24 mouse cellular contexts compared by ENCODE assay signal in the genomic region with DNA sequence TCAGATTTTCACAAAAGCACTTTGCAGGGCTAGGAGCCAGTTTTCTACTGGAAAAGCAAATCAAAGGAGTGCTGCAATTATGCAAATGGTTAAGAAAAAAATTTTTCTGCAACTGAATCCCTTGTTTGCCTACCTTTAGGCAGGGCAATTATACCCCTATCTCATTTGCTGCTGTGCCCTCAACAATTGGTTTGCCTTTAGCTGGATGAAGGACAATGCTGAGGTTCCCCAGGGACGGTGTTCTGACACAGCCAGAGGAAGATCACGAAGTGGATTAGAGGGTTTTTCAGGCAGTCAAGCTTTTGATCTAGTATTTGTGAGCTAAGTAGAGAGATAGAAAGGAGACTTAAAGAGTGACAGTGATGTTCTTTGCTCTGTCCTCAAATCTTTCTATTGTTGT.
DNase-seq lines count a peak whose midpoint lies in the region; ATAC-seq and TF ChIP-seq lines count a peak whose summit lies in the region.
"Had no signal": no experiment of that assay in that cellular context is flagged by ENCODE, and none has a peak within 500 bp of the region (broad histone marks: within the 10 kb centered on the region; RNA-seq: fewer than 3 reads in every experiment).

No protein-coding gene starts in this region.

- no peaks in the 10 kb centered on the region for H3K9me3 ChIP-seq in heart, embryonic 11.5 days (replicated peaks; ENCODE audit: control insufficient read depth, low read length)
- no peaks in the 10 kb centered on the region for H3K9me3 ChIP-seq in hindbrain, embryonic 15.5 days
- no peaks in the 10 kb centered on the region for H3K9me3 ChIP-seq in hindbrain, embryonic 16.5 days (ENCODE audit: control insufficient read depth, low read length)
- H3K9me3 ChIP-seq: embryonic facial prominence, embryonic 12.5 days; forebrain, embryonic 12.5 days; G1E; limb, embryonic 10.5 days; liver, embryonic 15.5 days; lung, embryonic 15.5 days; megakaryocyte, embryonic 14.5 days; neural tube, embryonic 12.5 days had no signal

- intact Hi-C loops in heart, postnatal 14 days (cut with DNase I) = no loop called here

- no peak for ATAC-seq in heart, embryonic 11.5 days (replicated peaks; ENCODE audit: insufficient number of reproducible peaks, low FRiP score, low TSS enrichment)
- ATAC-seq in hindbrain, embryonic 15.5 days (ENCODE audit: low FRiP score, low read depth) = no peak
- no peak for ATAC-seq in hindbrain, embryonic 16.5 days
- ATAC-seq in inflammation-experienced regulatory T-cells, adult 6 months = no peak
- ATAC-seq: Patski had no signal

- no peak overlapping the region for H3K9ac ChIP-seq in heart, embryonic 11.5 days (ENCODE audit: low read depth, low read length)
- no peak overlapping the region for H3K9ac ChIP-seq in hindbrain, embryonic 15.5 days
- H3K9ac ChIP-seq in hindbrain, embryonic 16.5 days (ENCODE audit: low read depth, low read length) = no peak overlapping the region
- H3K9ac ChIP-seq: embryonic facial prominence, embryonic 12.5 days; forebrain, embryonic 12.5 days; liver, embryonic 15.5 days; lung, embryonic 15.5 days; neural tube, embryonic 12.5 days had no signal

- no peak overlapping the region for H3K4me3 ChIP-seq in heart, embryonic 11.5 days (ENCODE audit: low read depth, low read length)
- no peak overlapping the region for H3K4me3 ChIP-seq in hindbrain, embryonic 15.5 days
- no peak overlapping the region for H3K4me3 ChIP-seq in hindbrain, embryonic 16.5 days (ENCODE audit: low read length)
- H3K4me3 ChIP-seq: embryonic facial prominence, embryonic 12.5 days; forebrain, embryonic 12.5 days; limb, embryonic 10.5 days; liver, embryonic 15.5 days; lung, embryonic 15.5 days; megakaryocyte, embryonic 14.5 days; neural tube, embryonic 12.5 days had no signal

- H3K36me3 ChIP-seq in heart, embryonic 11.5 days (ENCODE audit: control insufficient read depth, insufficient read depth, low read length) = no peaks in the 10 kb centered on the region
- H3K36me3 ChIP-seq in hindbrain, embryonic 15.5 days = no peaks in the 10 kb centered on the region
- no peaks in the 10 kb centered on the region for H3K36me3 ChIP-seq in hindbrain, embryonic 16.5 days (ENCODE audit: control insufficient read depth, insufficient read depth, low read length)
- H3K36me3 ChIP-seq: embryonic facial prominence, embryonic 12.5 days; forebrain, embryonic 12.5 days; G1E; limb, embryonic 10.5 days; liver, embryonic 15.5 days; lung, embryonic 15.5 days; neural tube, embryonic 12.5 days had no signal

- no peak for TF ChIP-seq POLR2A in brain, embryonic 14.5 days (IDR thresholded peaks at IDR 0.05; ENCODE audit: borderline replicate concordance, extremely low read depth, insufficient read depth, insufficient read length, poor library complexity, severe bottlenecking)

- H3K4me1 ChIP-seq in heart, embryonic 11.5 days (ENCODE audit: control insufficient read depth, insufficient read depth, low read length) = peaks cover 15% of the 10 kb centered on the region; the same call in 1 of the 2 replicates
- peaks cover 8% of the 10 kb centered on the region for H3K4me1 ChIP-seq in hindbrain, embryonic 15.5 days (replicated peaks)
- H3K4me1 ChIP-seq in hindbrain, embryonic 16.5 days (ENCODE audit: control insufficient read depth, insufficient read depth, low read depth, low read length) = no peaks in the 10 kb centered on the region
- H3K4me1 ChIP-seq: limb, embryonic 10.5 days; liver, embryonic 15.5 days; lung, embryonic 15.5 days; neural tube, embryonic 12.5 days had no signal

- 39% methylated on average over 2 of the region's 2 CpGs for WGBS in heart, embryonic 11.5 days (ENCODE audit: insufficient replicate concordance)
- WGBS in hindbrain, embryonic 15.5 days = 38% methylated on average over 2 of the region's 2 CpGs
- 29% methylated on average over 2 of the region's 2 CpGs for WGBS in hindbrain, embryonic 16.5 days

- no peaks in the 10 kb centered on the region for H3K27me3 ChIP-seq in heart, embryonic 11.5 days (ENCODE audit: control insufficient read depth, insufficient read depth, low read length)
- H3K27me3 ChIP-seq in hindbrain, embryonic 15.5 days = no peaks in the 10 kb centered on the region
- H3K27me3 ChIP-seq in hindbrain, embryonic 16.5 days (replicated peaks; ENCODE audit: control insufficient read depth, insufficient read depth, low read length) = no peaks in the 10 kb centered on the region
- H3K27me3 ChIP-seq: CH12.LX; embryonic facial prominence, embryonic 12.5 days; liver, embryonic 15.5 days; lung, embryonic 15.5 days; megakaryocyte, embryonic 14.5 days; neural tube, embryonic 12.5 days; Patski had no signal

- H3K27ac ChIP-seq in heart, embryonic 11.5 days (ENCODE audit: low read depth, low read length) = peak overlapping the region; percentile 54; the same call in 1 of the 2 replicates
- 0 out of 2 replicates have a peak overlapping the region, but pooled peaks have one; percentile 22 for H3K27ac ChIP-seq in hindbrain, embryonic 15.5 days (replicated peaks)
- no peak overlapping the region for H3K27ac ChIP-seq in hindbrain, embryonic 16.5 days (ENCODE audit: low read depth, low read length)
- H3K27ac ChIP-seq: embryonic facial prominence, embryonic 12.5 days; kidney, postnatal 0 days; limb, embryonic 10.5 days; liver, embryonic 15.5 days; lung, embryonic 15.5 days; neural tube, embryonic 12.5 days had no signal

- no peak for DNase-seq in heart, postnatal 14 days
- peak; percentile 79 for DNase-seq in brain, embryonic 14.5 days (ENCODE audit: low read depth)
- DNase-seq in retina, embryonic 14.5 days (ENCODE audit: low spot score) = peak; percentile 38
- DNase-seq: B cell, adult 2 months; cerebellum, adult 18-20 months; cerebellum, postnatal 14 days; kidney, adult 18-20 months; liver; lung, postnatal 36 days had no signal

- H3K4me2 ChIP-seq in heart, embryonic 11.5 days = no peak overlapping the region
- no peak overlapping the region for H3K4me2 ChIP-seq in hindbrain, embryonic 15.5 days
- H3K4me2 ChIP-seq in hindbrain, embryonic 16.5 days (ENCODE audit: low read length) = no peak overlapping the region
- H3K4me2 ChIP-seq: embryonic facial prominence, embryonic 12.5 days; forebrain, embryonic 12.5 days; liver, embryonic 15.5 days; lung, embryonic 15.5 days; neural tube, embryonic 12.5 days had no signal

- no peak for TF ChIP-seq CTCF in brain, embryonic 14.5 days (IDR thresholded peaks at IDR 0.05; ENCODE audit: borderline replicate concordance, extremely low read depth, insufficient read depth, insufficient read length)

Comparison
In these comparisons a context has a peak if more than half of its experiments do, and no peak if none do; other contexts are left out.
1. DNase-seq: peak in brain, embryonic 14.5 days (single experiment) and retina, embryonic 14.5 days (single experiment); none in heart, postnatal 14 days (0 of 2).